Mouse (Mus musculus): ENCODE data around the gene Zcchc17. TPM values are rescaled to one million over a fixed set of nuclear protein-coding genes. Genes with fewer than 3 reads are reported as not detected.

The Zcchc17 gene
- polyA plus RNA-seq (2015; fragmentation: Nextera tagmentation; extraction: Ambion mirVana), result 37.7 and 45.6 TPM in 2 replicates

DNA sequence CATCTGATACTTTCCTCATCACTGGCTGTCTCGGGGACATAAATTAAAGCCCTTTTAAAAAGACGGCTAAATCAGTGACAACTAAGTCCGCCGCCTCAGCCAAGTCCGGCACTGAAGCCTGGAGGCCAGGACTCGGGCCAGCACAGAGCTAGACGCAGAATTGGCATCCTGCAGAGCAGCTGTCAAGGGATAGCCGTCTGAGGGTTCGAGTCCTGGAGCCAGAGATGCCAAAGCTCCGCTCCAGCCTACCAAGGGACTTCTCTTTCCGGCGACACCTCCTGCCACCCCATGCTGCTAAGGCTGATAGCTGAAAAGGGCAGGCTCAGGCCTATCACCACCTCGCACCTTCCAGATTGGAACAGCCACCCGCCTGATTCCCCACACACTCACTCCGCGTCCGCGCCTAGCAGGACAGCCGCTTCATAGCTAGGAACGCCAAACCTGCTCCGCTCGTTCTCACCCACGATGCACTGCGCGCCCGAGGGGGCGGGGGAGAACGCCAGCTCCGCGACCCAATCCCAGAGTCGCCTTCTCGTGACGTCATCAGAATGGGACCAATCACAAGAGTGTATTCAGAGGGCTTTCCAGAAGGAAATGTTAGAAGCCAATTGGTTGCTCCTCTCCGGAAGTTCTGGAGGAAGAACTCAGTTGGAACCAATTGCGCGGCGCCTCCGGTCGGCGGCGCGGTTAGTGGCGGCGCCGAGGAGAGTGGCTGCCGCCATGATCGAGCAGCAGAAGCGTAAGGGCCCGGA lies at the start of gene Zcchc17, which contains the start of gene Snrnp40:
TSS of gene Zcchc17 (minus strand) at position 458 of the 752 bp plus-strand sequence.
TSS of gene Snrnp40 (plus strand) at position 647 of the 752 bp plus-strand sequence.

DNA sequence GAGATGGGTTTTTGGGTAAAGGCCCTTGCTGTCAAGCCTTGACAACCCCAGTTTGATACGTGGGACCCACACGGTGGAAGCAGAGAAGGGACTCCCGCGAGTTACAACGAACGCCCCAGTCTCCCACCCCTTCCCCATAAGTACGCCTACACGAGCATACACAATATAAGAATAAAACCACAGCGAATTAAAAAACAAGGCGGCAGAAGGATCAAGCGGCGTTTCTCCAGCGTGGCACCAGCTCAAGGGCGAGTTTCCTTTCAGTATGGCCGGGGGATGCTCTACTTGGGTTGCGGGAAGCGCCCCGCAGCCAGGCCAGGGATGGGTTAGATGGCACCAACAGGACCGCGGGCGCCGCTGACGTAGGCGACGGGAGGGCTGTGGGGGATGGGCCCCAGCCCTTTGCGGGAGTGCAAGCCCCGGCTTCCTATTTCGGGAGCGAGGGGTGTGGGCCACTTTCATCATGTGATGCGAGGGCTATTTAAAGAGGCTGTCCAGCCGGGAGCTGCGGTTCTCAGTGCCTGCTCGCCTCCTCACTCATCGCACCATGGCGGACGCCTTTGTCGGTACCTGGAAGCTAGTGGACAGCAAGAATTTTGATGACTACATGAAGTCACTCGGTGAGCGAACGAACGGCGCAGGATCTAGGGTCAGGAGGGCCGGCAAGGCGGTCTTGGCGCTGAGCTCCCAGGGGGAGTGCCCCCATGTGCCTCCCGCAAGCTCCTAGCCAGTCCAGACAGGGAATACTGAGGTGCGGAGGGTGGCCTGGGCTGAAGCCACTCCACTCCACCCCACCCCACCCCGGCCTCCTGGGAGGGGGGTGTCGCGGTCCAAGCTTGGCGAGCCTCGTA lies 51.3 kb downstream of the Zcchc17 start, which contains the start of the genes Fabp3 and Gm10570:
TSS of gene Fabp3 (plus strand) at position 365 of the 851 bp plus-strand sequence.
TSS of gene Gm10570 (minus strand) at position 444 of the 851 bp plus-strand sequence.

DNA sequence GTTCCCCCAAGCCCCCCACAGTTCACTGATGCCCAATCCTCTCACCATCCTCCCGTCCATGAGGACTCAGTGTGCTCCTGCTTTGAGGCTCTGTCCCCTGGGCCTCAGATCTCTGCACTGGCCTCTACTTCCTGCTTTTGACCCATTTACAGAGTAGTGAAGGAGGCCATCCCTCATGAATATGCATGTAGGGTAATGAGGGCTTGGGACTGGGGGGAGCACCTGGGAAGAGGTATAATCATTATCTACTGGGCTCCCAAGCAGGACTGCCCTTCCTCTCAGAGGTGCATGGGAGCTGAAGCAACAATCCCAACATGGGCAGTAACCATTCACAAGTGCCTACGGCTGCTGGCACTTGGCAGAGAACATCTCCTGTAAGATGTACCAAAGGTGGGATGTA lies 80.6 kb downstream of the Zcchc17 start, which contains the start of gene Serinc2:
TSS of gene Serinc2 (minus strand) at position 101 of the 400 bp plus-strand sequence.

Other genes starting within 250 kb of the Zcchc17 start
- 2.3 TPM in 2 replicates for gene Hcrtr1, start 220.6 kb downstream of the Zcchc17 start, polyA plus RNA-seq (2015; fragmentation: Nextera tagmentation; extraction: Ambion mirVana)
- gene Tinagl1, start 184.8 kb downstream of the Zcchc17 start, polyA plus RNA-seq (2015; fragmentation: Nextera tagmentation; extraction: Ambion mirVana), result 962 and 1,015 TPM in 2 replicates
- not detected in 2 replicates for gene Gm853, start 137.5 kb downstream of the Zcchc17 start, polyA plus RNA-seq (2015; fragmentation: Nextera tagmentation; extraction: Ambion mirVana)
- gene Serinc2, start 80.7 kb downstream of the Zcchc17 start, polyA plus RNA-seq (2015; fragmentation: Nextera tagmentation; extraction: Ambion mirVana), result 43.7 and 50.2 TPM in 2 replicates
- gene Fabp3, start 51.3 kb downstream of the Zcchc17 start, polyA plus RNA-seq (2015; fragmentation: Nextera tagmentation; extraction: Ambion mirVana), result 24.4 and 26.8 TPM in 2 replicates
- 0.64 and 0.70 TPM in 2 replicates for gene Gm10570, start 51.3 kb downstream of the Zcchc17 start, polyA plus RNA-seq (2015; fragmentation: Nextera tagmentation; extraction: Ambion mirVana)
- 52.4 and 53.9 TPM in 2 replicates for gene Snrnp40, start 189 bp upstream of the Zcchc17 start, polyA plus RNA-seq (2015; fragmentation: Nextera tagmentation; extraction: Ambion mirVana)
- 0.24 and 0.27 TPM in 2 replicates for gene Nkain1, start 214.2 kb upstream of the Zcchc17 start, polyA plus RNA-seq (2015; fragmentation: Nextera tagmentation; extraction: Ambion mirVana)

Data from urinary bladder, postnatal 0 days (tissue).